Mouse (Mus musculus): Measurements from ENCODE around the gene Foxd1. TPM values are rescaled to one million over a fixed set of nuclear protein-coding genes. Genes with fewer than 3 reads are reported as not detected.
A peak's percentile ranks its signal among the peaks of the same experiment; 100 is the strongest.

Gene Foxd1
- polyA plus RNA-seq, 1 experiment, result not detected

GRCm38 (mm10) chr13:98353709-98354089 lies 343 bp upstream of the Foxd1 start:
- Histone ChIP-seq H3K27ac (ENCODE audit: insufficient read depth, low read length) (no peak overlapping the region), H3K36me3 (ENCODE audit: control insufficient read depth, insufficient read depth, low read length) (no peaks in the 10 kb centered on the region), H3K27me3 (ENCODE audit: control insufficient read depth, insufficient read depth, low read length) (peaks cover 43% of the 10 kb centered on the region), H3K4me3 (ENCODE audit: extremely low read depth, insufficient read depth, insufficient read length) (peak overlapping the region; percentile 33; the same call in 1 of the 2 replicates), H3K4me1 (ENCODE audit: control insufficient read depth, insufficient read depth, insufficient read length) (peaks cover 8% of the 10 kb centered on the region; the same call in 1 of the 2 replicates)
- whole genome bisulfite sequencing, result 5% methylated on average over 13 of the region's 13 CpGs
- no peak for DNase-seq (ENCODE audit: low read depth in 1 of 2, low spot score in 2 of 2)
- no peak for TF ChIP-seq POLR2A (IDR thresholded peaks at IDR 0.05; ENCODE audit: low read depth, low read length)
- no peak for TF ChIP-seq CTCF (IDR thresholded peaks at IDR 0.05; ENCODE audit: extremely low read depth, insufficient read depth, insufficient read length, insufficient replicate concordance)

- no peak for DNase-seq (ENCODE audit: low read depth in 1 of 2, low spot score in 2 of 2)
- peak overlapping the region; percentile 30; the same call in 1 of the 2 replicates for H3K4me3 ChIP-seq (ENCODE audit: extremely low read depth, insufficient read depth, insufficient read length)
These were observed 973 bp downstream of the Foxd1 start for GRCm38 (mm10) chr13:98354871-98355558.

GRCm38 (mm10) chr13:98355559-98356111 lies 1.6 kb downstream of the Foxd1 start:
- H3K36me3 ChIP-seq (ENCODE audit: control insufficient read depth, insufficient read depth, low read length), result no peaks in the 10 kb centered on the region
- H3K4me1 ChIP-seq (ENCODE audit: control insufficient read depth, insufficient read depth, insufficient read length), result peaks cover 8% of the 10 kb centered on the region; the same call in 1 of the 2 replicates
- no peak overlapping the region for H3K27ac ChIP-seq (ENCODE audit: insufficient read depth, low read length)
- TF ChIP-seq CTCF (IDR thresholded peaks at IDR 0.05; ENCODE audit: extremely low read depth, insufficient read depth, insufficient read length, insufficient replicate concordance) (no peak), POLR2A (IDR thresholded peaks at IDR 0.05; ENCODE audit: low read depth, low read length) (no peak)
- DNase-seq (ENCODE audit: low read depth in 1 of 2, low spot score in 2 of 2), result no peak
- peak overlapping the region; percentile 18; the same call in 1 of the 2 replicates for H3K4me3 ChIP-seq (ENCODE audit: extremely low read depth, insufficient read depth, insufficient read length)
- 2% methylated on average over 78 of the region's 81 CpGs for WGBS
- H3K27me3 ChIP-seq (ENCODE audit: control insufficient read depth, insufficient read depth, low read length), result peaks cover 47% of the 10 kb centered on the region

More at GRCm38 (mm10) chr13:98354871-98355558, 973 bp downstream of the Foxd1 start:
- Histone ChIP-seq H3K27ac (ENCODE audit: insufficient read depth, low read length) (no peak overlapping the region), H3K4me1 (ENCODE audit: control insufficient read depth, insufficient read depth, insufficient read length) (peaks cover 8% of the 10 kb centered on the region; the same call in 1 of the 2 replicates), H3K36me3 (ENCODE audit: control insufficient read depth, insufficient read depth, low read length) (no peaks in the 10 kb centered on the region), H3K27me3 (ENCODE audit: control insufficient read depth, insufficient read depth, low read length) (peaks cover 43% of the 10 kb centered on the region)
- TF ChIP-seq CTCF (IDR thresholded peaks at IDR 0.05; ENCODE audit: extremely low read depth, insufficient read depth, insufficient read length, insufficient replicate concordance), result no peak
- no peak for TF ChIP-seq POLR2A (IDR thresholded peaks at IDR 0.05; ENCODE audit: low read depth, low read length)
- WGBS, result under 1% methylated on average over 83 of the region's 102 CpGs

GRCm38 (mm10) chr13:98356176-98356972 lies 2.3 kb downstream of the Foxd1 start:
- H3K36me3 ChIP-seq (ENCODE audit: control insufficient read depth, insufficient read depth, low read length), result no peaks in the 10 kb centered on the region
- peaks cover 49% of the 10 kb centered on the region for H3K27me3 ChIP-seq (ENCODE audit: control insufficient read depth, insufficient read depth, low read length)
- no peak for TF ChIP-seq CTCF (IDR thresholded peaks at IDR 0.05; ENCODE audit: extremely low read depth, insufficient read depth, insufficient read length, insufficient replicate concordance)
- no peak for TF ChIP-seq POLR2A (IDR thresholded peaks at IDR 0.05; ENCODE audit: low read depth, low read length)
- peaks cover 8% of the 10 kb centered on the region; the same call in 1 of the 2 replicates for H3K4me1 ChIP-seq (ENCODE audit: control insufficient read depth, insufficient read depth, insufficient read length)
- no peak overlapping the region for H3K27ac ChIP-seq (ENCODE audit: insufficient read depth, low read length)
- H3K4me3 ChIP-seq (ENCODE audit: extremely low read depth, insufficient read depth, insufficient read length), result no peak overlapping the region
- 19% methylated on average over 9 of the region's 9 CpGs for WGBS
- no peak for DNase-seq (ENCODE audit: low read depth in 1 of 2, low spot score in 2 of 2)

- Histone ChIP-seq H3K4me1 (ENCODE audit: control insufficient read depth, insufficient read depth, insufficient read length) (peaks cover 8% of the 10 kb centered on the region; the same call in 1 of the 2 replicates), H3K36me3 (ENCODE audit: control insufficient read depth, insufficient read depth, low read length) (no peaks in the 10 kb centered on the region), H3K27me3 (ENCODE audit: control insufficient read depth, insufficient read depth, low read length) (peaks cover 44% of the 10 kb centered on the region), H3K27ac (ENCODE audit: insufficient read depth, low read length) (no peak overlapping the region), H3K4me3 (ENCODE audit: extremely low read depth, insufficient read depth, insufficient read length) (no peak overlapping the region)
- DNase-seq (ENCODE audit: low read depth in 1 of 2, low spot score in 2 of 2), result no peak
- TF ChIP-seq POLR2A (IDR thresholded peaks at IDR 0.05; ENCODE audit: low read depth, low read length) (no peak), CTCF (IDR thresholded peaks at IDR 0.05; ENCODE audit: extremely low read depth, insufficient read depth, insufficient read length, insufficient replicate concordance) (no peak)
- WGBS, result 15% methylated on average over 6 of the region's 6 CpGs
These were observed 3.0 kb downstream of the Foxd1 start for GRCm38 (mm10) chr13:98356973-98357425.

Data from spleen, adult 2 months (tissue).